Mouse (Mus musculus) liver, postnatal 0 days (tissue): ENCODE results near the gene Tbc1d10a. TPM values are rescaled to one million over a fixed set of nuclear protein-coding genes. Genes with fewer than 3 reads are reported as not detected.
A peak's percentile ranks its signal among the peaks of the same experiment; 100 is the strongest.

Experiments
- ATAC-seq: fragments of 200-750 bp; cut with Nextera tagmentation; 2 replicates; pipeline ENCODE4 v1.8.0; 2017; ENCODE audit warnings: mild to moderate bottlenecking, moderate library complexity
- DNase-seq: peaks from one replicate; pipeline ENCODE4 v3.0.0-alpha.2; 2016
- H3K27ac ChIP-seq: fragments of 300-500 bp; sonication (generic); 2 replicates; pipeline ENCODE4 v1.5.1; 2014; ENCODE audit warnings: antibody characterized with exemption, moderate library complexity, mild to moderate bottlenecking, low read depth
- H3K27me3 ChIP-seq: fragments of 300-500 bp; sonication (generic); 2 replicates; pipeline ENCODE4 v1.6.1; 2014; ENCODE audit warnings: low read length, control low read depth, mixed read lengths; ENCODE audit not compliant: insufficient read depth
- H3K36me3 ChIP-seq: fragments of 300-500 bp; sonication (generic); replicated peaks from 2 replicates; pipeline ENCODE4 v1.6.1; 2014; ENCODE audit warnings: mild to moderate bottlenecking, control low read depth, low read length, moderate library complexity, mixed read lengths; ENCODE audit not compliant: insufficient read depth
- H3K4me1 ChIP-seq: fragments of 300-500 bp; sonication (generic); 2 replicates; pipeline ENCODE4 v1.6.1; 2014; ENCODE audit warnings: antibody characterized with exemption, mild to moderate bottlenecking, control low read depth; ENCODE audit not compliant: insufficient read depth
- H3K4me2 ChIP-seq: fragments of 300-500 bp; sonication (generic); 2 replicates; pipeline ENCODE4 v1.6.1; 2014; ENCODE audit warnings: low read depth, mild to moderate bottlenecking, low read length, moderate library complexity, mixed read lengths
- H3K4me3 ChIP-seq: fragments of 300-500 bp; sonication (generic); 2 replicates; pipeline ENCODE4 v1.5.1; 2014; ENCODE audit warnings: low read depth, low read length
- H3K9ac ChIP-seq: fragments of 300-500 bp; sonication (generic); replicated peaks from 2 replicates; pipeline ENCODE4 v1.6.1; 2014; ENCODE audit warnings: mild to moderate bottlenecking, moderate library complexity
- H3K9me3 ChIP-seq: fragments of 300-500 bp; sonication (generic); 2 replicates; pipeline ENCODE4 v1.6.1; 2016; ENCODE audit warnings: mild to moderate bottlenecking, control low read depth, low read length, mixed read lengths
- CTCF ChIP-seq: sonication (generic); IDR thresholded peaks from 2 replicates; pipeline ENCODE4 v1.5.1; 2016; ENCODE audit warnings: antibody characterized with exemption, low read depth
- EP300 ChIP-seq: IDR thresholded peaks from 2 replicates; pipeline ENCODE4 v1.6.1; 2016; ENCODE audit warnings: antibody characterized with exemption, low read depth, mild to moderate bottlenecking
- WGBS: fragments of 180-500 bp; shearing (Covaris S2); extraction: QIAGEN DNeasy Blood & Tissue Kit; methylation state at CpG from one replicate; pipeline ENCODE4 v1.1.7; 2014; ENCODE audit not compliant: insufficient replicate concordance; 5-methylcytosine and 5-hydroxymethylcytosine counted together
- polyA plus RNA-seq: library from polyadenylated mRNA; unstranded; fragments of >200 nt; fragmentation: Nextera tagmentation; extraction: Ambion mirVana; gene quantifications from 2 replicates; pipeline ENCODE4 v1.2.1, GENCODE M21; 2015

The Tbc1d10a gene
- polyA plus RNA-seq, 1 experiment from 2014 or later = 5.6 TPM

DNA sequence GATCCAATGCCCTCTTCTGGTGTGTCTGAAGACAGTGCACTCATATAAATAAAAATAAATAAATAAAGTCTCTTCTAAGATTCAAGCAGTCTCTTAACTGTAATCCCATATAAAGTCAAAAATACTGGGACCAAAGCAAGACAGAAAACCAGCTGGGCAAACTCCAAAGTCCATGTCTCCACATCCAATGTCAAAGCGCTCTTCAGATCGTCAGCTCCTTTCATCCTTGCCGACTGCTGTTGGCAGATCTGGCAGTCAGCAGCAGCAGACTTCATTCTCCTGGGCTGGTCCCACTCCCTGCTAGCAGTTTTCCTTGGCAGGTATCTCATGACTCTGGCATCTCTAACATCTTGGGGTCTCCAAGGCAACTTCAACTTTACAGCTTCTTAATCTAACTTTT lies 27.9 kb upstream of the Tbc1d10a start:
- no peaks in the 10 kb centered on the region for H3K27me3 ChIP-seq
- ATAC-seq (no peak), DNase-seq (no peak)
- H3K4me2 ChIP-seq = no peak overlapping the region
- no peak overlapping the region for H3K4me3 ChIP-seq
- peaks cover 20% of the 10 kb centered on the region for H3K36me3 ChIP-seq
- H3K9ac ChIP-seq = no peak overlapping the region
- H3K27ac ChIP-seq = no peak overlapping the region
- no peaks in the 10 kb centered on the region for H3K9me3 ChIP-seq
- peaks cover 30% of the 10 kb centered on the region for H3K4me1 ChIP-seq
- TF ChIP-seq CTCF (no peak), EP300 (no peak)
- 72% methylated on average over 3 of the region's 3 CpGs for WGBS

DNA sequence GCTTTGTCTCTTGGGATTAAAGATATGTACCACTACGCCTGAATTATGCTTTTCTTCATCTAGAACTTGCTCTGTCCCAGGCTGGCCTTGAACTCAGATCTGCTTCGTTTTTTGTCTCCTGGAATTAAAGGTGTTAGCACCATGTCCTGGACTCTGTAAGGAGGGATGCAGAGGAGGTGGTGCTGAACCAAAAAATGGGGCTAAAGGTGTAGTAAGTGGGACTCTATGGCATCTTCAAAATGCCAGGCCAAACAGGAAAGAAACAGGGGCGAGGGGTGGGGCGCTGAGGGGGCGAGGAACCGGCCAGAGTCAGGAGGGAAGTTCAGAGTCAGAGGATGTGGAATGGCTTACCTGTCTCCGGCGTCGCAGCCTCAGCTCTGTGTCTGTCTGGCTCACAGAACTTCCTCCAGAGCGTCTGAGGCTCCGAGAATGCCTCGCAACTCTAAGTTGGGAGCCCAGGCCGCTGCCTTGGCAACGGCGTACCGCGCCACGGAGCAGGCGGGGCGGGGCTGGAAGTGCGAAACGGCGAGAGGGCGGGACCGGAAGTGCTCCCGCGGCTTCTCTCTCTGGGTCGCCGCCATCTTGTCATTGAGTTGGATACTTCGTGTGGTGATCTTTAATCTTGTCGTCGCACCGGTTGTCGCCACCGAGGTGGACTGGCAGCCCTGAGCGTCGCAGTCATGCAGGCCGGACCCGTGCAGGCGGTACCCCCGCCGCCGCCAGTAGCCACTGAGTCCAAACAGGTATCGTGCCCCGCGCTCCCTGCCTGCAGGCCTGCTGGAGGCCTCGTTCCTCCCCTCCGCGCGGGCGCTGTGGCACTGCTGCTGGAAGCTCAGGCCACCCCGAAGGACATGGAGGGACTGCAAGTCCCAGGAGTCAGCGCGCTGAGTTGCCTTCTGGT lies 26.5 kb upstream of the Tbc1d10a start, which contains the start of the genes Ccdc157 and Sf3a1:
Gene Ccdc157, minus strand, starts transcription at position 486 of the 901 bp plus-strand sequence.
Gene Sf3a1, plus strand, starts transcription at position 543 of the 901 bp plus-strand sequence.
- peak within 1 kb of the TSS; percentile 88 for H3K4me2 ChIP-seq
- peak within 1 kb of the TSS; percentile 82 for H3K4me3 ChIP-seq
- H3K36me3 ChIP-seq = peaks cover 34% of the 10 kb centered on the region
- TF ChIP-seq CTCF = no peak
- no peak for TF ChIP-seq EP300
- no peaks in the 10 kb centered on the region for H3K9me3 ChIP-seq
- DNase-seq = peak; percentile 96
- H3K27me3 ChIP-seq = no peaks in the 10 kb centered on the region
- peak; percentile 98 for ATAC-seq
- peak within 1 kb of the TSS; percentile 85 for H3K9ac ChIP-seq
- peak within 1 kb of the TSS; percentile 90 for H3K27ac ChIP-seq
- 3% methylated on average over 40 of the region's 54 CpGs for WGBS
- H3K4me1 ChIP-seq = peaks cover 30% of the 10 kb centered on the region

DNA sequence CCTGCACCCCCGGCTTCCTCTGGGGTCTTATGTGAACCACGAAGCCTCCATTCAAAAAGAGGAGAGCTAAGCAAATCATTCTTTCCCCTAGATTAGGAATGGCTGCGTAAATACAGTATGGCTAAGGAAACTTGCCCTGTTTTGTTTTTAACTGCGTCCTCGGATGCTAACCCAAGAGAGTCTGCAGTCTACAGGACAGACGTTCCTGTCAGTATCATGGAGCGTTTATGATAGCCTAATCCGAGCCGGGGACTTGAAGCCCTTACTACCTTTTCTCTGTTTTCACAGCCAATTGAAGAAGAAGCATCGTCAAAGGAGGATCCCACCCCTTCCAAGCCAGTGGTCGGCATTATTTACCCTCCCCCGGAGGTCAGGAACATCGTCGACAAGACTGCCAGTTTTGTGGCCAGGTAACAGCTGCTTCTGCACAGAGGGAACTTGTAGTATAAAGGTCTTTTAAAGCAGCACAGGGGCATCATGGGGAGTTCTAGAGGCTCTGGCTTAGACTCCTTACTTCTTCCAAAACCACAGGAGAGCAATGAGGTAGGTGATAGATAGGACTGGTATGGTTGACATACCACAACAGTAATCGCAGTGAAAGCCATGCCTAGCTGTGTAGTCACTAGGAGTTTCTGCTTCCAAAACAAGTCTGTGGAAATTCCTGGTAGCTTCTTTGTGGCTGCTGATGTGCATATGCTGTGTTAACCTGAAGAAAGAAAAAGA lies 25.7 kb upstream of the Tbc1d10a start:
- 4% methylated on average over 15 of the region's 15 CpGs for WGBS
- H3K36me3 ChIP-seq = peaks cover 41% of the 10 kb centered on the region
- H3K27ac ChIP-seq = peak overlapping the region; percentile 90
- DNase-seq (no peak), ATAC-seq (no peak)
- peaks cover 30% of the 10 kb centered on the region for H3K4me1 ChIP-seq
- H3K9ac ChIP-seq = peak overlapping the region; percentile 85
- H3K4me3 ChIP-seq = peak overlapping the region; percentile 82
- H3K27me3 ChIP-seq = no peaks in the 10 kb centered on the region
- H3K4me2 ChIP-seq = peak overlapping the region; percentile 88
- H3K9me3 ChIP-seq = no peaks in the 10 kb centered on the region
- no peak for TF ChIP-seq CTCF
- no peak for TF ChIP-seq EP300

DNA sequence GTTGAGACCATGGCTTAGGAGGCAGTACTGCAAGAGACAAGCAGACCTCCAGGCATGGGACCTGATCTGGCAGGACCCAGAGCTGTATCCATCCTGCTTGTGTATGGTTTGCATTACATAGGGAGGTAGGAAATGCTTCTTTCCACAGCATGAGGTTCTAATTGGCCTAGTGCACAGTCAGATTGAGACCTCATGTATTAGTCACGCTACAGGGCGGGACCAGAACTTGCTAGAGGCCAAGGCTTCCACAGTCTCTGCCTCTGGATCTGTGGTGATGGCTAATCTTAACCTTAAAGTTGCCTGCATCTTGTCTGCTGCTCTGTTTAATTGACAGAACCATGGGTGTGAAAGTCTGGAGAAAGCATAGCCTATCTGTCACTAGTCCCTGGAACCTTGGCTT lies 21.9 kb upstream of the Tbc1d10a start:
- H3K27me3 ChIP-seq = no peaks in the 10 kb centered on the region
- no peak overlapping the region for H3K9ac ChIP-seq
- no peak for DNase-seq
- H3K9me3 ChIP-seq = no peaks in the 10 kb centered on the region
- peaks cover 79% of the 10 kb centered on the region for H3K36me3 ChIP-seq
- H3K4me1 ChIP-seq = peaks cover 18% of the 10 kb centered on the region
- H3K4me2 ChIP-seq = no peak overlapping the region
- H3K4me3 ChIP-seq = no peak overlapping the region
- ATAC-seq = no peak
- TF ChIP-seq EP300 (no peak), CTCF (no peak)
- H3K27ac ChIP-seq = no peak overlapping the region
- WGBS = 93% methylated on average over 2 of the region's 2 CpGs

DNA sequence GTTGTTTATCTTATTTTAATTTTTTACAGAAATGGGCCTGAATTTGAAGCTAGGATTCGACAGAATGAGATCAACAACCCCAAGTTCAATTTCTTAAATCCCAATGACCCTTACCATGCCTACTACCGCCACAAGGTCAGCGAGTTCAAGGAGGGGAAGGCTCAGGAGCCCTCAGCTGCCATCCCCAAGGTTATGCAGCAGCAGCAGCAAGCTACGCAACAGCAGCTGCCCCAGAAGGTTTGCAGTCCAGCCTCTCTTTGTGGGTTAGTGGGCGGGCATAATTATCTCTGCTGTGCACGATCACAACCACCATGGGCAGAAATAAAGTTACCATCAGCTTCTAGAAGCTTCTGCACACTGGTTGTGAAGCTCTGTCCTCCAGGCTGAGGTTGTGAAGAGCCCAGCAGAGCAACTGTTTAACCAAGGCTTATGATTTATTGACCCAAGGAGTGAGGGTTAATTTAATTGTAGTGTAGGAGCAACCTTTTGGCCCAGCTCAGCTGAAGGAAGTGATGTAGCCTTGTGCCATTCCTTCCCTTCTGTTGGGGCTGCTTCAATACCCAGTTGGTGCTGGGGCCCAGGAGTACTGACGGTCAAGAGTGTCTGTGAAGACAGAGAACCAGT lies 20.0 kb upstream of the Tbc1d10a start:
- WGBS = 84% methylated on average over 7 of the region's 7 CpGs
- TF ChIP-seq CTCF (no peak), EP300 (no peak)
- no peak overlapping the region for H3K4me2 ChIP-seq
- no peak for DNase-seq
- no peaks in the 10 kb centered on the region for H3K27me3 ChIP-seq
- H3K4me3 ChIP-seq = no peak overlapping the region
- peaks cover 6% of the 10 kb centered on the region for H3K4me1 ChIP-seq
- ATAC-seq = no peak
- no peak overlapping the region for H3K9ac ChIP-seq
- H3K27ac ChIP-seq = no peak overlapping the region
- peaks cover 96% of the 10 kb centered on the region for H3K36me3 ChIP-seq
- H3K9me3 ChIP-seq = no peaks in the 10 kb centered on the region

DNA sequence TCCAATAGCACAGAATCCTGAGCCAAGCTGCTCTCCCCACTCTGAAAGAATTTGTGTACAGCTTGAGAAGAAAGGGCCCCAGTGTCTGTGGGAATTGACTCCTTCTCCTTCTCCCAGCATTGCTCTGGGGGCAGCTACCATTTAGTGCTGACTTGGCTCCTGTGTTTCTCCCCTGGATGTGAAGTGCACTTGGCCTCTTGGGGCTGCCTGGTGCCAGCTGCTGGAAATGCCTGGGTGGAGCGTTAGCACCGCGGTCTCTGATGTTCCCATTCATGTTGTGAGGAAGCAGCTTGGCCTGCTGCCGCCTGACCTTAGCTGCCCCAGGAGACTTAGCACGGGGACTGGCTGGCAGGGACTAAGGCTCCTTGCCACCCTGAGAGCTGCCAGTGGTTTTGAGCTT lies 12.0 kb upstream of the Tbc1d10a start:
- no peak for DNase-seq
- Histone ChIP-seq H3K4me1 (no peaks in the 10 kb centered on the region), H3K27me3 (no peaks in the 10 kb centered on the region), H3K36me3 (peaks cover 98% of the 10 kb centered on the region), H3K4me2 (no peak overlapping the region), H3K9ac (no peak overlapping the region), H3K9me3 (no peaks in the 10 kb centered on the region), H3K4me3 (no peak overlapping the region), H3K27ac (no peak overlapping the region)
- WGBS = 89% methylated on average over 5 of the region's 5 CpGs
- ATAC-seq = no peak
- TF ChIP-seq CTCF (no peak), EP300 (no peak)
